Mouse (Mus musculus) cerebellum, postnatal 14 days (tissue): ENCODE results near the gene Phactr1.

Experiments used
- DNase-seq, 2 experiments: peaks; one replicate each; pipeline ENCODE4 v3.0.0; 2021; ENCODE audit warnings: mixed read lengths in 2 of 2

Phactr1 gene

DNA sequence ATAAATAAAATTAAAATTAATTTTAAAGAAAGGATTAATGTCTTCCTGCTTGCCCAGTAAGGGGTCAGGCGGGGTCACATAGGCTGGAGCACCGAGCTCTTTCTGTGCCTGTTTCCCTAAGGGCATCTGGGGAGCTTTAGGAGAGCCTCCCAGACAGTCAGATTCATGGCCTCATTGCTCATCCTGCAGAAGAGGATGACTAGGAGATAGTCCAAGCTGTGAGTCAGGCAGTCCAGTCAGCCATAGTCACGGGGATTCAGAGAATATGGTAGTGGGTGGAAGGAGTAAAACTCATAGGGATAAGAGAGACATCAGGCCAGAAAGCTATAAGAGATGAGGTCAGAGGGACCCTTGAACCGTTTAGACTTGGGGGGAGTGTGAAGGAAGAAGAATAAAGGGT is 362.3 kb downstream of the Phactr1 start:
- DNase-seq: no peak

DNA sequence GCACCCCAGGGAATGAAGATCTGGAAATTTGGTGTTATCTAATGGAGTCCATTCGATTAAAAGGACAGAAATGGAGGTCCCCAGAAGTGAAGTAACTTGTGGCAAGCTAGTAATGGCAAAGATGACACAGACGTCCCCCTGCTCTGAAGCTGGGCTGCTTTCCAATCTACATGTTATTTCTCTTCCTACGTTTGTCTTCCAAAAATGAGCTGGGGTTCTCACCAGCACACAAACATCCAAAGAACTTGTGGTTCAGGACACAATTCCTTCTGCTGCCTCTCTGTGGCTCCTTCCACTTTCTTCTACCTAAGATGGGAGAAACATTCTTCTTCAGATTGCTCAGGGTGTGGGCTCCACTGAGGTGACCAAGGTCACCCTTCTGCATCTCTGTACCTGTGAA is 368.1 kb downstream of the Phactr1 start:
- no peak for DNase-seq

DNA sequence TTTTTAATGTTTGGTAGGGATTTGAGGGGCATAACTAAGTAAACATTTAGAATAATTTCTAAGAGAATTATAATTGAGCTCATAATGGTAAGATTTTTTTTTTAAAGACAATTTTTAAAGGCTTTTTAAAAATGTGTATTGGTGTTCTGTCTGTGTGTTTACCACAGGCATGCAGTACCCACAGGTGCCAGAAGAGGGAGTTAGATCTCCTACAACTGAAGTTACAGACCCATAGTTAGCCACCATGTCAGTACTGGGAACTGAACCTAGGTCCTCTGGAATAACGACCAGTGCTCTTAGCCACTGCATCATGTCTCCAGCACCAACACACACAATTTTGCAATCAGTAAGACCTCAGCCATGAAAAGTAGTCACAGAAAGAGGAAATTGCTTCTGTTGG is 372.8 kb downstream of the Phactr1 start:
- DNase-seq: peak in 1 of 2 experiments; percentile 21

DNA sequence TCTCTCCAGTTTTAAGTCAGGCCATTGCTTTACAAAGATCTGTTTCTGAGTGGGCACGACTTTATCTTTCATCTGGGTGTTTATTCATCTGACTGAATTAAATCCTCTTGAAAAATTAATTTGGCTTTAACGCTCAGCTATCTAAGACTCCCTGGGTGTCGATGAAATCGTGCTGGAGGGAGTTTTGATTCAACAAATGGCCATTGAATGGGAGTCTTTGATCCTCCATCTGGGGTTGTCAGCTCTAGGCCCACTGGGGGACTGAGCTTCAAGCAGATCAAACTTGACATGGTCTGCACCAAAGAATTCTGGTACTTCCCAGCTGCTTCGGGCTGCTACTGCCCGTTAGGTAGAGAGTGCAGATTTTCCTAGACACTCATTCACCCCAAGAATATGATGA is 374.7 kb downstream of the Phactr1 start:
- no peak for DNase-seq

DNA sequence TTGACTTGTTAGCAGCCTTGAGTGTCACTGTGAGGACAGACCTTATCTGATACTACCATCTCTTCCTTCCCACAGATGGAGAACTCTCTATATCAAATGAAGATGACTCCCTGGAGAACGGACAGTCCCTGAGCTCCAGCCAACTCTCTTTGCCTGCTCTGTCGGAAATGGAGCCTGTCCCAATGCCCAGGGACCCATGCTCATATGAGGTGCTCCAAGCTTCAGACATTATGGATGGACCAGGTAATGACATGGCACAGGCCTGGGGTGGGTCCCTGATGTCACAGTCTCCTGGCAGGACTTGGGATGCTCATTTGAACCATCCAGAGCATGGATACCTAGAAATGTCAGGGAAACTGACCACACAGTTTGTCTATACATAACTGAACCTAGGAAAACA is 376.7 kb downstream of the Phactr1 start:
- DNase-seq: no peak

DNA sequence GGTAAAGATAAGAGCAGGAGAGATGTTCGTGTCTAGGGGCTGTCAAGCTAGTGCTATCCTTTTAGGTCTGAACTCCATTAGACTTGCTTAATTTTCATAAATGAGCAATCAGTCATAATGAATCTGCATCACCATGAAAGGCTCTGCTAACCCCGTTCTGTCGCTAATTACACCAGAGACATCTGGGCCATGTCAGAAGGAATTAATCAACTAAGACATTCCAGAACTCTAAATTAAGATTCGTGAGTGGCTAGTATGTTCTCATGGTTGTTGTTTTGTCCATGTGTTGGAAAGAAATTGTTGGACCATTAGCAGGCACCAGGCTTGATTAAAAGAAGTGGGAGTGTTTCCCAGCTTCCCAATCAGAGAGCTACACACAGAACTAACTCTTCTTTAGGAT is 382.9 kb downstream of the Phactr1 start:
- DNase-seq: no peak

DNA sequence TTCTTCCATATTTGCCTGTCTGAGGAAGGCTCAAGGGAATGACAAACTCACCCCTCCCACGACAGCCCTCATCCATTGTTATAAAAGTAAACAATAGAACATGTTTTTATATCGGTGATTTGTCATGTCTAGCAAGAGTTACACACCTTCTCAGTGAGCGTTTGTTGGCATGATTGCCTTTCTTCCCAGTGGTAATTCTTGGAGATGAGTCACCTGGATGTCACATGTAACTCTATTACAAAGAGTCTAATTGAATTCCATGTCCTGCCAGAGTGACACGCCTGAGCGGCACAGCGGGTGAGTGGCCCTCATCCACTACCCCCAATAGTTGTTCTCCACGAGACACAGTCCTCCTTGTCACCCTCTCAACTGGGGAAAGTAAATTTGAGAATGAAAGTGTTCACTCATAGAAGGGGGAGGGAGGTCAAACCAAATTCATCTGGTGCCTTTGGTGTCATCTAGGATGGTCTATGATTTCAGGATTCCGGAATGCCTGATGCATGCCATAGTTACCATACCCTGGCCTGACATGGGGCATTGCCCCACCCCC is 388.4 kb downstream of the Phactr1 start:
- peak; percentile 15 to 17 for DNase-seq

DNA sequence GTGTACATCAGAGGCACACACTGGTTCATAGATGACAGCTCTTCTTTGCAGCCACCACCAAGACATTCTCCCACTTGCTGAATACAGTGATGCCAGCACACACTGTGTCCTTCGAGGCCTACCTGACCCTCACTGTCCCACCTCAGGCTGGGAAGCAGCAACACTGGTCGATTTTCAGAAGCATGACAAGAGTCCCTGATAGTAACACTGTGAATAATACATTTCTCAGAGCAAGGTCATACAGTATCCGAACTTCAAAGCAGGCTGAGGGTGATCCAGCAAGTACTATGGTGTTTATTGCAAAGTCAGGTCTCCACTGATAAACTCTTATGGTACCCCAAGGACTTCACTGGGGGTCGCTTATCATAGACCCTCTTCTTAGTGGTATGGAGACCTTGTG is 390.1 kb downstream of the Phactr1 start:
- no peak for DNase-seq

DNA sequence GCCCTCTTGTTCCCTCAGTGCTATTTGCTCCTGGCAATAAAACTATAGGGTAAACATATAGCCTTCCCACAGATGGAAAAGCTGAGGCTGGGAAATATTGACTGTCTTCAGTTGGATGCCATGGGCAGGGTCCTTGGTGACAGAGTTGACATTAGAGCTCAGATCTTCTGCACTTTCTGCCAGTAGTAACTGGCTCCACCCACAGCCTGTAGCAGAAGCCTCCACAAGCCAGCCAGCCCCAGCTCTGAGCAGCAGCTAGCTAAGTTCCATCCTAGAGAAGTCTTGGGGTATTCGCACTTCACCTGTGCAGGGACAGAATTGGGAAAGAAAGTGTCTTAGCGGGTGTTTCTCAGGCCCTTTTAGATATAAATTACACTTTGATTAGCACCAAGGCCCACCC is 390.5 kb downstream of the Phactr1 start:
- DNase-seq: no peak

DNA sequence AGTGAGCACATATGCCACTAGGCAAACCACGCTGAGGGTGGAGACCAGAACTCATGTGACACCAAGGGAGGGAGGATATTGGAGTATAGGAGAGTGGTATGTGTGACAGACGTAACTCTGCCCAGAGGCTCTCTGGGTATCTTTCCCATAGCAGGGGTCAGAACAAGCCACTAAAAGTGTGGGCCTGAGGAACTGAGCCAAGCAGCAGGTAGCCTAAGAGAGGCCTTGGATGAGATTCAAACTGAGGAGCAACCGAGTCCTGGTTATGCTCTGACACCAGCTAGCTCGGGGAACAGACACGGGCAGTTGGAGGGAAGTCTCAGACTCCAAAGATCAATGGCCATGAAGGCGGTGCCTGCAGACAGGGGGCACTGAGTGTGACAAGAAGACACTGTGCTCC is 395.0 kb downstream of the Phactr1 start:
- DNase-seq: peak; percentile 30 to 51

DNA sequence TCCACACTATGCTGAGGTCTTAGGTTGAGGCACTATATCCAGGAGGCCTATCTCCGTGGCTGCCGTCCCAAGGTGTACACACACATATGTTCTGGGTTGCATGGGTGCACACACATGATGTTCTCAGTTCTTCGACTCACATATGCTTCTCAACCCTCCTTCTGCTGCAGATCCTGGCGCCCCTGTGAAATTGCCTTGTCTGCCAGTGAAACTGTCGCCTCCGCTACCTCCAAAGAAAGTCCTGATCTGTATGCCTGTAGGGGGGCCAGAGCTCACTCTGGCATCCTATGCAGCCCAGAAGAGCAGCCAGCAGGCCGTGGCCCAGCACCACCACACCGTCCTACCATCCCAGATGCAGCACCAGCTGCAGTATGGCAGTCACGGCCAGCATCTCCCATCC is 397.1 kb downstream of the Phactr1 start:
- peak; percentile 20 to 24 for DNase-seq

DNA sequence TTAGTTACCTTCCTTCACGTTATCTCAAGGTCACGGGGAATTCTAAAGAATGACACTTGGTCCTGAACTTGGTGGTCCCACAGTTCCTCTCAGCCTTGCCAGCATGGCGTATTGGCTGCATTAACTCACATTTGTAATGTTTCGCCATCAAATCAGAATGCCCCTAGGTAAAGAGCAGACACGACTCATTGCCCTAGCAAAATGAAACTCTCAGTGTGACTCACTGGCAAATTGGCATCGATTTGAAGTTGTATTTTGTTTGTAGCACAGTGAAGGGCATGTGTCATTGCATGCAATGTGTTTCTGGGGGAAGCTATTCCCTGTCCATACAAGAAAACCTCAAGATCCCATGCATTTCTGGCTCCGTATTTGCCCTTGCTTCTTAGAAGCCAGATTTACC is 404.8 kb downstream of the Phactr1 start:
- DNase-seq: no peak

DNA sequence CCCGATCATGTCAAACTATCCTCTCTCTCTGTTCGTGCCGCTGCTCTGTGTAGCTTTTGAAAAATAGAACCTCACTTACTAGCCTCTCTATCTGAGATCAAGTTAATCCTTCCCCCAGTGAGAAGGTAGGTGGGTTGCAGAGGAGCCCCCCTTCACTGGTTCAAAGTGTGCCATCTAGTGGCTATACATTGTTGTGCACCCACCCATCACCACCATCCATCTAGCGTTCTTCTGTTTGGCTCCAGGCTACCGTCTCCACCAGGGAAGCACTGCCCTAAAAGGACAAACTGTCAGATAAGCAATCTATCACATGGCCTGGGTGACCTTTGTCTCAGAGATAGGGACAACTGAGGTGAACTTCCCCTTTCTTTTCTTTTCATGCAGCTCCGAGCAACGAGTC is 413.9 kb downstream of the Phactr1 start:
- peak; percentile 79 for DNase-seq

DNA sequence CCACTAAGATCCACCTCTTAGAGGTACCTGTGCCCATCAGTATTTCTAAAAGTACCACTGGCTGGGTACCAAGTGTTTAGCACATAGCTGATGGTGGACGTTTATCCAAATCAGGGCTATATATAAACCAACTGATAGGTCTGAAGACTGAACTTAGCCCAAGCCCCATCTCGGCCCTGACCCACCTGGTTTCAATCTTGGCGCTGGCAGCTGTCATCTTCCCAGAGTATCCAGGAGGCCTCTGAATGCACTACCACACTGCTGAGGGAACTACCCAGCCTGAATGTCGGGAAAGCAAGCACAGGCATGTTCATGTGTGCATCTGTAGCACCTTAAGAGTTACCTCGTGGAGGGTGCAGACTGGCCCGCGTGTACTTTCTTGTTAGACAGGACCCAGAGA is 422.5 kb downstream of the Phactr1 start:
- DNase-seq: no peak

DNA sequence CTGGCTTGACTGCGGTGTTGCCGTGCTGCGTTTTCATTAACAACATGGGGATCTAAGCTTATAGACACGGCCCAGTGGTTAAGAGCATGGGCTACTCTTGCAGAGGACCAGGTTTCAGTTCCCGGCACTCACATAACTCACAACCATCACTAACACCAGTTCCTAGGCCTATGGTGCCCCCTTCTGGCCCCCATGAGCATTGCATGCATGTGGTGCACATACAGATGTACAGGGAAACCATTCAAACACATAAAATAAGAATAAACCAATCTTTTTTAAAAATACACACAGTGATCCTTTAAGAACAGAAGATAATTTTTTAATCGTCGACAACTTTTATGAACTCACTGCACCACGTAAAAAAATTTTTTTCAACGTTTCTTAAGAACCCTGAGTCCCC is 424.1 kb downstream of the Phactr1 start:
- peak in 1 of 2 experiments; percentile 25 for DNase-seq

DNA sequence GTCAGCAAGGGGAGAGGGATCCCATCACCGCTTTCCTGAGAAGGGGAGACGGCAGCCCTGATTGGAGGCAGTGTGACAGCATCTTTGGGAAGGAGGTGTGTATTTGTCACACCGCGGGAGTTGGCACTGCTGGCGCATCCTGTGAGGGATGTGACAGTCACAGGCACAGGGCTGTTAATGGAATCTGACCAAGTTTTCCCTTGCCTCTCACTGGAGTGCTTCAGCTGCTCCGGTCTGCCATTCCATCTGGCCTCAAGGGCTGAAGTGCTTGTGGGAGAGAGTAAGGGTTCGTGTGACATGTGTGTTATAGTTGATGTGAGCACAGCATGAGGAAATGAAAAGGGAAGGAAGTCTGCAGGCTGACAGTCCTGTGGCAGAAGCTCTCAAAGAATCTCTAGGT is 431.9 kb downstream of the Phactr1 start:
- DNase-seq: peak; percentile 98 to 99

DNA sequence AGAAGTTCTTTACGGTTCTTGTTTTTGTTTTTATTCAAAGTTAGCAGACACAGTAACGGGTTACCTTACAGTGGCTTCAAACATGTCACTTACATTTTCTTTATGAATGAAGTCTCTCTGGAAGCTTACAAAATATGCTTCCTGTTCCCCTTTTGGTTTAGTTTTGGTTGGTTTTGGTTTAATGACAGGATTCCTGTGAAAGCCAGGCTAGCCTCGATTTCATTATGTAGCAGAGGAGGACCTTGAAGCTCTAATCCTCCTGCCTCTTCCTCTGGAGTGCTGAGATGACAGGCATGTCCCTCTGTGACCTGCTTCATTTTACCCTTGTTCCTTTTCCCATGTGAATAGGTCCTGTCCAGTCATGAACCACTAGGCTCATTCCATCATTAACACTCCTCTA is 432.3 kb downstream of the Phactr1 start:
- no peak for DNase-seq

DNA sequence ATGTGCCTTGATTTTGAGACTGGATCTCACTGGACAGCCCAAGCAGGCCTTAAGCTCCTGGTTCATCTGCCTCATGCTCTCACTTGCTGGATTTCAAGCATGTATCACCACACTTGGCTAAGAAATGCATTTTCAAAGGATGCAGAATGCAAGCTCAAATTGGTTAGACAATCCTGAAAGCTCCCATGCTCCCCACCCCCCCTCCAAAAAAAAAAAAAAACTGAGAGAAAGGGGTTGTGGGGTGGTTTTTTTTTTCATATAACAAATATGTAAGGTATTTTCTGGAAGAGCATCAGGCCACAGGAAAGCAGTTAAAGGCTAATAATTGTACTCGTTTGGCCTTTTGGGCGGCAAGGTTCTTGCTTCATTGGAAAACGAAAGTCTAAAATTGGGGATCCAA is 432.7 kb downstream of the Phactr1 start:
- DNase-seq: no peak

DNA sequence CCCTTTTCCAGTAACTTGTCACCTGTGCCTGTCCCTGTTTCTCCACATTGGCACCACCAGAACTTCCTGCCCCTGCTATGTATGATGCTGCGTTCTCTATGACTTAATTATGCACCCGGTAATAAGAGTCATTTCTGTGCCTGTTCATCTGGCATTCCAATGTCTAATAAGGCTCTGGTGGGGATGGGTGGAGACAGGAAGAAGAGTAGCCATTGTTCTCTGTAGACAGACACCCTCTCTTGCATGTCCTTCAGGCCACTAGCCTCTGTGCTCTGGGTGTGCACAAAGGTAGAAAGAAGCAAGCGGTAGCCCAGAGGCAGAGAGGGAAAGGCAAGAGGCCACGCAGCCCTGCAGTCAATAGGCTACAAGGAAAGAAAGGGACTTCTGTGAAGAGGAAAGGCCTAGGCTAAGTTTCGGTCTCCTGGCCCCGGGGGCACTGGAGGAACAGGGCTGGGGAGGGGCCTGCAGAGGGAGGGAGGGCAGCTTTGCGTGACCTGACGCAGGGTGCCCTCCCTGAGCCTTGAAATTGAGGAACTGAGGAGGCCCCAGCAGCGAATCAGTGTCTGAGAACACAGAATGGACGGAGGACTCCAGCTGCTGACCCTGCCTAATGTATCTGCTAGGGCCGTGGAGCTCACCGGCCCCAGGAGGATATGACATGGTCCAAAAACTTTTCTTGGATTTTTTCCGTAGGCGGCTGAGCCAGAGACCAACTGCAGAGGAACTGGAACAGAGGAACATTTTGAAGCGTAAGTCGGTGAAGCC is 442.1 kb downstream of the Phactr1 start:
- DNase-seq: no peak

DNA sequence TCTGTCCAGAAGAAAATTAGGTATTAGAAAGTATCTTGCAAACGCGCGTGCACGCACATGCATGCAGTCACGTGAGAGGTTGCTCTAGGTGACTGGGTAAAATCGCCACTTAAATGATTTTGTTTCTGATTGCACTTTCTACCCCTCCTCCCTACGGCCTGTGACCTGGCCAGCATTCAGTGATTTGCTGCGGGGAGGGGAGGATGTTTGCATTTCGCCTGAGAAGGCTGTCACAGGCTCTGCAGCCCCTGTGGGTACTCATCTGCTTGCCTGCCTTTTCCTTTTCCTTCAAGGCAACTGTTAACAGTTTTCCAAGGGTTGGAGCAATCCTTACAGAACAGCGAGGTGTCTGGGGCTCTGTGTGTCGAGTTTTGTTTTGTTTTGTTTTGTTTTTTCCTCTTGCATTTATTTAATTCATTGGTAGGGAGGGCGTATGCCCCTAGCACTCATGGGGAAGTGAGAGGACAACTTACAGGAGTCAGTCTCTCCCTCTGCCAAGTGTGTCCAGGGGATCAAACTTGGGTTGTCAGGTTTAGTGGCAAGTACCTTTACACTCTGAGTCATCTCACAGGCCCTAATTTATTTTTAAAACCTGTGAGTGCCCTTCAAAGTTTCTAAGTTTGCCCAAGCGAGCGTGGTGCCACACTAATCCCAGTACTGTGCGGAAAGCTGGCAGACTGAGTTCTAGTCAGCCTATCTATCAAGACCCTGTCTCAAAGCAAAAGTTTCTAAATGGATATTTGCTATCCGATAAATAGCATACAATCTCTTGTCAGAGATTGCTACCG is 443.7 kb downstream of the Phactr1 start:
- DNase-seq: no peak

DNA sequence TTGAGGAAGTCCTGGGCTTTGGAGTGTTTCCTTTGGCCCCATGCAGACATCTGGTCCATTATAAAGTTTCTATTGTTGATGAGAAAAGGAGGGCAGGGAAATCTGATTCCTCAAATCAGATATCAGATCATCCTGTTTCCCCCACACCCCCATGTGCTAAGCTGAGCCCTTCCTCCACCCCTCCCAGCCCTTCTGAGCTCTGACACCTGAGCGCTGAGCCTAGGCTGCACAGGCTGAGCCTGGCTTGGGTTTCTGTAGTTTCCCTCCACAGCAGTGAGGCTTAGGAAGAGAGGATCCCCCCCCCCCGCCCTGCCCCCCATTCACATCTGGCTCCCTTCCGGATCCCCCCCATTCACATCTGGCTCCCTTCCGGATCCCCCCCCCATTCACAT is 444.3 kb downstream of the Phactr1 start:
- no peak for DNase-seq

DNA sequence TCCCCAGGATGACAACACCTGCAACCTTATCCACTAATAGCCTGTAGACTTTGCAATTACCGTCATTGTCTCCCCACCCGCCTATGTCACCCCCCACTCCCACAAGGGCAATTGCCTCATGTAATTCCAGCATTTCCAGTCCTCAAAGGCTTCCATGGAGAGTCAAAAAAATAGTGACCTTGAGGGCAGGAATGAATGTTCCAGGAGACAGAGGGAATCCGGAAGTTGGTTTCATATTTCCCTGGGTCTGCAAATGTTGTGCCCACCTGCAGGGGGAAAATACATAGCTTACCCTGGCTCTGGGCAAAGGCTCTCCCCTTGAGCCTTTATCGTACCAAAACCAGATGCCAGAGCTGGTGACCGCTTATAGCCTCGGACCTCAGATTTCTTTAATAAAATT is 449.7 kb downstream of the Phactr1 start:
- no peak for DNase-seq

DNA sequence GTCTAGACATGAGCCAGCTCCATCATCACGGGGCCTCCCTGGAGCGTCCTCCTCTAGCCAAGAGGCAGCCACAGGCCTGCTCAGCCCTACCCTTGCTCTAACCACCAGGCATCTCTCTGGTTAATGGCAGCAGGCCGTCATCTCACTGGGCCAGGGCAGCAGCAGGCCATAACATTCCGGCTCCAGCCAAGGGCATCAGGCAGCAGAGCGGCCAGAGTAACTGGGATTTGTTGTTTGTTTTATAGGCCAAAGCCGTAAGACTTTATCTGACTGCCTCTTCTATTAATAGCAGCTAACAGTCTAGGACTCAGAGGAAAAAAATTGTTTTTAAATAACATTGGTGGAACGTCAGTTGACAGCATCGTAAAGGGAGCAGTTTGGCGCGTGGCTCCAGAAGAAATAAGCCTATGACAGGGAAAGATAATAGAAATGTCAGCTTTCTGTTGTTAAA is 451.3 kb downstream of the Phactr1 start:
- peak; percentile 39 to 52 for DNase-seq

DNA sequence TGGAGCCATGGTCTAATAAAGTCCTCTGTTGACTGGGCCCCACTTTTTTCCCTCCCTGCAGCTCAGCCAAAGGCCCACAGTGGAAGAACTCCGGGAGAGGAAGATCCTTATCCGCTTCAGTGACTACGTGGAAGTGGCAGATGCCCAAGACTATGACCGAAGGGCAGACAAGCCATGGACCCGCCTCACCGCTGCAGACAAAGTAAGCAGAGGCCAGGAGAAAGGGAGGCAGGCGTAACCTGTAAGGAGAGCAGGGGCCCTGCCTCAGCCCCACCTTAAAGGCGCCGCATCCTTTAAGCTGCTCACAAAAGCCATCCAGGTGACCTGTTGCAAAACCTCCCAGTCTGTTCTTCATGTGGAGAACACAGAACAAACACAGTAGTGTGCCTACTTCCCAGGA is 452.4 kb downstream of the Phactr1 start:
- peak; percentile 39 to 49 for DNase-seq
